Mouse (Mus musculus) A20 (cell line): Measurements from ENCODE around the gene Cox4i2.
A peak's percentile ranks its signal among the peaks of the same experiment; 100 is the strongest.

Experiments used
- DNase-seq: peaks from one replicate; pipeline ENCODE4 v3.0.0-alpha.2; 2011; ENCODE audit warnings: low read depth, low spot score

The Cox4i2 gene

GRCm38 (mm10) chr2:152799954-152800761 lies 46.2 kb downstream of the Cox4i2 start:
- no peak for DNase-seq

GRCm38 (mm10) chr2:152800762-152801113 lies 46.8 kb downstream of the Cox4i2 start:
- no peak for DNase-seq

- DNase-seq = no peak
Observed at GRCm38 (mm10) chr2:152802303-152802702, 48.3 kb downstream of the Cox4i2 start.

- no peak for DNase-seq
Observed at GRCm38 (mm10) chr2:152803081-152803480, 49.1 kb downstream of the Cox4i2 start.

GRCm38 (mm10) chr2:152804408-152805110 lies 50.6 kb downstream of the Cox4i2 start:
- DNase-seq = no peak

GRCm38 (mm10) chr2:152805111-152805490 lies 51.1 kb downstream of the Cox4i2 start:
- DNase-seq = no peak

GRCm38 (mm10) chr2:152806037-152806436 lies 52.1 kb downstream of the Cox4i2 start:
- DNase-seq = no peak

GRCm38 (mm10) chr2:152808178-152808577 lies 54.2 kb downstream of the Cox4i2 start:
- no peak for DNase-seq

- DNase-seq = no peak
Observed at GRCm38 (mm10) chr2:152810158-152810941, 56.4 kb downstream of the Cox4i2 start.

GRCm38 (mm10) chr2:152811336-152812165 lies 57.6 kb downstream of the Cox4i2 start:
- DNase-seq = no peak

- DNase-seq = peak; percentile 65
Observed at GRCm38 (mm10) chr2:152813232-152813631, 59.3 kb downstream of the Cox4i2 start.

GRCm38 (mm10) chr2:152814213-152814874 lies 60.4 kb downstream of the Cox4i2 start:
- DNase-seq = no peak
